Mouse (Mus musculus): Measurements from ENCODE around the gene S100a4.

- no peak for TF ChIP-seq POLR2A (IDR thresholded peaks at IDR 0.05; ENCODE audit: extremely low read depth, insufficient read depth, low read length)
- TF ChIP-seq CTCF (IDR thresholded peaks at IDR 0.05; ENCODE audit: extremely low read depth, insufficient read depth, low read length): no peak
These were observed 5.4 kb upstream of the S100a4 start for GRCm38 (mm10) chr3:90598212-90598611.

All from cortical plate, adult 2 months (tissue).